Mouse (Mus musculus) right cerebral cortex, postnatal 25 days (tissue): ENCODE measurements around the gene Nlgn2.

Experiments used
- DNase-seq: peaks from one replicate; pipeline ENCODE4 v3.0.0; 2022

Gene Nlgn2

GRCm38 (mm10) chr11:69837604-69837951, at the start of gene Nlgn2:
Gene Nlgn2, minus strand, starts transcription at chr11:69837784.
- DNase-seq, result no peak

- DNase-seq, result no peak
These were observed 49.5 kb upstream of the Nlgn2 start for GRCm38 (mm10) chr11:69886907-69887635.

GRCm38 (mm10) chr11:69884663-69885062, 47.1 kb upstream of the Nlgn2 start:
- DNase-seq, result no peak

- DNase-seq, result no peak
These were observed 46.7 kb upstream of the Nlgn2 start for GRCm38 (mm10) chr11:69884240-69884639.

- DNase-seq, result no peak
These were observed 46.1 kb upstream of the Nlgn2 start for GRCm38 (mm10) chr11:69883527-69884151.

- no peak for DNase-seq
These were observed 45.5 kb upstream of the Nlgn2 start for GRCm38 (mm10) chr11:69883066-69883465.

- DNase-seq, result no peak
These were observed 44.4 kb upstream of the Nlgn2 start for GRCm38 (mm10) chr11:69881787-69882670.

GRCm38 (mm10) chr11:69880853-69881603, 43.4 kb upstream of the Nlgn2 start, which contains the start of gene Kctd11:
Gene Kctd11, minus strand, starts transcription at chr11:69881406.
- peak; percentile 74 for DNase-seq

GRCm38 (mm10) chr11:69880506-69880852, 42.9 kb upstream of the Nlgn2 start:
- DNase-seq, result peak; percentile 25

- DNase-seq, result no peak
These were observed 42.1 kb upstream of the Nlgn2 start for GRCm38 (mm10) chr11:69879711-69880110.

GRCm38 (mm10) chr11:69878952-69879351, 41.4 kb upstream of the Nlgn2 start:
- DNase-seq, result no peak

GRCm38 (mm10) chr11:69878399-69878798, 40.8 kb upstream of the Nlgn2 start:
- no peak for DNase-seq

GRCm38 (mm10) chr11:69877878-69878277, 40.3 kb upstream of the Nlgn2 start, which contains the start of gene Tmem95:
Gene Tmem95, minus strand, starts transcription at chr11:69878018.
- no peak for DNase-seq

GRCm38 (mm10) chr11:69876867-69877266, 39.3 kb upstream of the Nlgn2 start:
- DNase-seq, result peak; percentile 62

- no peak for DNase-seq
These were observed 38.6 kb upstream of the Nlgn2 start for GRCm38 (mm10) chr11:69876186-69876585.

GRCm38 (mm10) chr11:69872451-69872850, 34.9 kb upstream of the Nlgn2 start:
- no peak for DNase-seq

GRCm38 (mm10) chr11:69871822-69872221, 34.2 kb upstream of the Nlgn2 start:
- no peak for DNase-seq

GRCm38 (mm10) chr11:69870289-69871069, 32.9 kb upstream of the Nlgn2 start:
- DNase-seq, result no peak

GRCm38 (mm10) chr11:69867335-69867734, 29.8 kb upstream of the Nlgn2 start:
- no peak for DNase-seq

- no peak for DNase-seq
These were observed 28.0 kb upstream of the Nlgn2 start for GRCm38 (mm10) chr11:69865561-69865960.

- DNase-seq, result no peak
These were observed 26.7 kb upstream of the Nlgn2 start for GRCm38 (mm10) chr11:69864138-69864860.
